Mouse (Mus musculus): ENCODE data around the gene Copz1.

DNA sequence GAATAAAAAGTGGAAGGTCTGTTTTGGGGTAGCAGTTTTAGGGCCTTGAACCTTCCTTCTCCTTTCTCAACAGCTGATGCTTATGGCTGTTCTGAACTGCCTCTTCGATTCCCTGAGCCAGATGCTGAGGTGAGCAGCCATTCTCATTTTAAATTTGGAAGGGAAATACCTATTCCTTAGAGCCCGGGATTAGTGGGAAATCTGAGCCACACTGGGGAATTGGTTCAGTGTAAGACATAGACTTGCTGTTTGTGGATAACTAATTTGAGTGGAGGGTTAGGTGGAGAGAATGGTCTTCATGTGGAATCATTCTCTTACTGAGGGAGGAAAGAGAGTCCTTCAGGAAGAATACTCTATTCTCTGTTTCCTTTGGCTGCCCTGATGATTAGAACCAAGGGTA is 22.1 kb downstream of the Copz1 start:
- TF ChIP-seq CTCF (IDR thresholded peaks at IDR 0.05), result no peak
- no peak for TF ChIP-seq EP300 (IDR thresholded peaks at IDR 0.05)

All from lung, postnatal 0 days (tissue).